Mouse (Mus musculus) heart, postnatal 0 days (tissue): ENCODE data around the gene Dusp23. TPM values are rescaled to one million over a fixed set of nuclear protein-coding genes. Genes with fewer than 3 reads are reported as not detected.

ENCODE experiments used
- ATAC-seq: fragments of 200-750 bp; cut with Nextera tagmentation; 2 replicates; pipeline ENCODE4 v1.8.0; 2017; ENCODE audit warnings: low read depth, moderate number of reproducible peaks, moderate library complexity; ENCODE audit not compliant: insufficient read depth
- DNase-seq: peaks from one replicate; pipeline ENCODE4 v3.0.0-alpha.2; 2016; ENCODE audit warnings: low spot score
- H3K27ac ChIP-seq: fragments of 300-500 bp; sonication (generic); 2 replicates; pipeline ENCODE4 v1.5.1; 2014; ENCODE audit warnings: low read depth, mild to moderate bottlenecking
- H3K27me3 ChIP-seq: fragments of 300-500 bp; sonication (generic); 2 replicates; pipeline ENCODE4 v1.6.1; 2014; ENCODE audit warnings: low read length, mixed read lengths; ENCODE audit not compliant: control insufficient read depth, insufficient read depth
- H3K36me3 ChIP-seq: fragments of 300-500 bp; sonication (generic); replicated peaks from 2 replicates; pipeline ENCODE4 v1.6.1; 2014; ENCODE audit warnings: low read length, mixed read lengths; ENCODE audit not compliant: control insufficient read depth, insufficient read depth
- H3K4me1 ChIP-seq: fragments of 300-500 bp; sonication (generic); 2 replicates; pipeline ENCODE4 v1.6.1; 2014; ENCODE audit warnings: antibody characterized with exemption; ENCODE audit not compliant: control insufficient read depth, insufficient read depth
- H3K4me2 ChIP-seq: fragments of 300-500 bp; sonication (generic); 2 replicates; pipeline ENCODE4 v1.6.1; 2014; ENCODE audit warnings: low read depth, mild to moderate bottlenecking, low read length, moderate library complexity
- H3K4me3 ChIP-seq: fragments of 300-500 bp; sonication (generic); 2 replicates; pipeline ENCODE4 v1.5.1; 2014; ENCODE audit warnings: low read depth, low read length
- H3K9ac ChIP-seq: fragments of 300-500 bp; sonication (generic); replicated peaks from 2 replicates; pipeline ENCODE4 v1.6.1; 2014; ENCODE audit warnings: low read depth, low read length, mixed read lengths
- H3K9me3 ChIP-seq: fragments of 300-500 bp; sonication (generic); replicated peaks from 2 replicates; pipeline ENCODE4 v1.6.1; 2016; ENCODE audit warnings: low read length; ENCODE audit not compliant: control insufficient read depth
- CTCF ChIP-seq: IDR thresholded peaks from 2 replicates; pipeline ENCODE4 v1.5.1; 2016; ENCODE audit warnings: antibody characterized with exemption, control low read depth, low read depth
- EP300 ChIP-seq: IDR thresholded peaks from 2 replicates; pipeline ENCODE4 v1.6.1; 2016; ENCODE audit warnings: antibody characterized with exemption, low read depth
- WGBS: fragments of 180-500 bp; shearing (Covaris S2); extraction: QIAGEN DNeasy Blood & Tissue Kit; methylation state at CpG from one replicate; pipeline ENCODE4 v1.1.7; 2014; 5-methylcytosine and 5-hydroxymethylcytosine counted together
- polyA plus RNA-seq: library from polyadenylated mRNA; unstranded; fragments of >200 nt; fragmentation: Nextera tagmentation; extraction: Ambion mirVana; gene quantifications from 2 replicates; pipeline ENCODE4 v1.2.1, GENCODE M21; 2015
- total RNA-seq: library from RNA; depleted of rRNA; stranded (reverse); fragments of >200 nt; gene quantifications from 2 replicates; pipeline ENCODE4 v1.2.3, GENCODE M21; 2014; ENCODE audit warnings: low replicate concordance; rRNA removed

Dusp23 gene
- total and polyA plus RNA-seq, 2 experiments from 2014 or later, result 7.3 to 12.3 TPM

DNA sequence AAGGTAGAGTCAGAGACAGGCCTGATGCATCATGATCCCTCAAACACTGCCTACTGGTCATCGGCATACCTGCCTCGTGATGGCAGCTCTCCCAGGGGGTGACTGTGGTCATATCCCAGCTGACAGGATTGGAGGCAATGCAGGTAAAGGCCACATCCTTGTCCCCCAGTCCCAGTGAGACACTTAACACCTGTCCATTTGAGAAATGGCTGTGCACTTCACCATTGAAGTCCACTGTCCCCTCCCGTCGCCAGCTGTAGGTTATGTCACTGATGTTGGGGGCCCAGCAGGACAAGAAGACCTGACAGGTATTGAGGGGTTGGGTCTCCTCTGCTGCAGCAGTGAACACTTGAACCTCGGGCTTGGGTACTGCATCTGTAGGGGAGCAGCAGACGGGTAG, 48.5 kb downstream of the Dusp23 start:
- no peaks in the 10 kb centered on the region for H3K9me3 ChIP-seq
- DNase-seq (no peak), ATAC-seq (no peak; the same call in 1 of the 2 replicates)
- no peak for TF ChIP-seq CTCF
- TF ChIP-seq EP300, result no peak
- H3K27me3 ChIP-seq, result peaks cover 10% of the 10 kb centered on the region
- H3K4me1 ChIP-seq, result no peaks in the 10 kb centered on the region
- 79% methylated on average over 6 of the region's 6 CpGs for WGBS
- H3K4me2 ChIP-seq, result no peak overlapping the region
- H3K9ac ChIP-seq, result no peak overlapping the region
- no peak overlapping the region for H3K27ac ChIP-seq
- H3K36me3 ChIP-seq, result no peaks in the 10 kb centered on the region
- H3K4me3 ChIP-seq, result no peak overlapping the region

DNA sequence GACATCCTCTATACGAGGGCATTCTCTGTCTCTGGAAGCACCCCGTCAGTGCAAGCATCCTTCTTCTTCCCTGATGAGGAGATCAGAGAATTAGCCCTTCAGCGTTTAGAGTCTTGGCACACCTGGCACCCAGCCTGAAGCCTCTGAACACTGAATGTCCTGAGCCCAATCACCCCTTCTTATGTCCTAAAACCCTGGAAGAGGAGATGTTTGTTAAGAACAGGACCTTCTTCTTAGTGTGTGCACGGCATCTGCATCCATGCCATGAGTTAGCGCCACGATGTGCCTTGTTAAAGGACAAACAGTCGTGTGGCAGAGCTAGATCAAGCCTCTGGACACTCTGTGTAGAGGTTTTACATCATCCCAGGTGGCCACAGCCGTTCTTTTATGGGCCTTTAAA, 50.3 kb downstream of the Dusp23 start:
- H3K36me3 ChIP-seq, result no peaks in the 10 kb centered on the region

More for the DNA sequence above, 50.3 kb downstream of the Dusp23 start:
- no peaks in the 10 kb centered on the region for H3K9me3 ChIP-seq
- no peak for ATAC-seq
- TF ChIP-seq EP300, result no peak
- no peak for TF ChIP-seq CTCF
- WGBS, result 82% methylated on average over 8 of the region's 8 CpGs
- H3K9ac ChIP-seq, result no peak overlapping the region
- H3K27ac ChIP-seq, result no peak overlapping the region
- H3K4me1 ChIP-seq, result no peaks in the 10 kb centered on the region
- H3K27me3 ChIP-seq, result peaks cover 10% of the 10 kb centered on the region
- DNase-seq, result no peak
- no peak overlapping the region for H3K4me3 ChIP-seq
- no peak overlapping the region for H3K4me2 ChIP-seq

Other genes starting within 250 kb of the Dusp23 start
- gene Slamf9, start 157.6 kb downstream of the Dusp23 start, total RNA-seq, result 1.9 and 5.8 TPM in 2 replicates
- gene Slamf9, start 157.6 kb downstream of the Dusp23 start, polyA plus RNA-seq, result 1.6 and 2.0 TPM in 2 replicates
- 3.2 and 15.5 TPM in 2 replicates for gene Igsf9, start 151.2 kb downstream of the Dusp23 start, total RNA-seq
- 0.75 and 0.78 TPM in 2 replicates for gene Igsf9, start 151.2 kb downstream of the Dusp23 start, polyA plus RNA-seq
- gene Tagln2, start 132.9 kb downstream of the Dusp23 start, total RNA-seq, result 235 and 276 TPM in 2 replicates
- 203 and 209 TPM in 2 replicates for gene Tagln2, start 132.9 kb downstream of the Dusp23 start, polyA plus RNA-seq
- 3.6 and 6.6 TPM in 2 replicates for gene Cfap45, start 112.2 kb downstream of the Dusp23 start, total RNA-seq
- 2.3 and 2.6 TPM in 2 replicates for gene Cfap45, start 112.2 kb downstream of the Dusp23 start, polyA plus RNA-seq
- not detected in 2 replicates for gene Vsig8, start 77.0 kb downstream of the Dusp23 start, total RNA-seq
- 0.12 and 0.19 TPM in 2 replicates for gene Vsig8, start 77.0 kb downstream of the Dusp23 start, polyA plus RNA-seq
- gene Slamf8, start 42.4 kb downstream of the Dusp23 start, total RNA-seq, result 0.46 TPM in 1 of 2 replicates, not detected in the other
- not detected in 2 replicates for gene Slamf8, start 42.4 kb downstream of the Dusp23 start, polyA plus RNA-seq
- not detected in 2 replicates for gene Fcrl6, start 30.4 kb downstream of the Dusp23 start, total RNA-seq
- not detected in 2 replicates for gene Fcrl6, start 30.4 kb downstream of the Dusp23 start, polyA plus RNA-seq
- not detected in 2 replicates for gene Crp, start 65.1 kb upstream of the Dusp23 start, total RNA-seq
- gene Crp, start 65.1 kb upstream of the Dusp23 start, polyA plus RNA-seq, result not detected in 2 replicates